Mouse (Mus musculus) heart, embryonic 16.5 days (tissue): ENCODE data around the gene Gm29094. TPM values are rescaled to one million over a fixed set of nuclear protein-coding genes. Genes with fewer than 3 reads are reported as not detected.
"Not testable (repeated sequence)": the region's sequence is repeated elsewhere in the genome, so short reads cannot be mapped to it uniquely, and the experiment has no call there.

Source experiments
- ATAC-seq: fragments of 200-750 bp; cut with Nextera tagmentation; replicated peaks from 2 replicates; pipeline ENCODE4 v1.8.0; 2017; ENCODE audit warnings: moderate number of reproducible peaks; ENCODE audit not compliant: insufficient read depth, low FRiP score; ENCODE audit errors: extremely low read depth
- H3K27ac ChIP-seq: fragments of 300-500 bp; sonication (generic); 2 replicates; pipeline ENCODE4 v1.5.1; 2014; ENCODE audit warnings: mild to moderate bottlenecking, low read length, control low read depth, moderate library complexity
- H3K27me3 ChIP-seq: fragments of 300-500 bp; sonication (generic); 2 replicates; pipeline ENCODE4 v1.6.1; 2014; ENCODE audit warnings: low read length, mixed read lengths; ENCODE audit not compliant: control insufficient read depth, insufficient read depth
- H3K36me3 ChIP-seq: fragments of 300-500 bp; sonication (generic); 2 replicates; pipeline ENCODE4 v1.6.1; 2014; ENCODE audit not compliant: control insufficient read depth, insufficient read depth
- H3K4me1 ChIP-seq: fragments of 300-500 bp; sonication (generic); 2 replicates; pipeline ENCODE4 v1.6.1; 2014; ENCODE audit warnings: low read length, mixed read lengths; ENCODE audit not compliant: control insufficient read depth, insufficient read depth
- H3K4me2 ChIP-seq: fragments of 300-500 bp; sonication (generic); 2 replicates; pipeline ENCODE4 v1.6.1; 2014; ENCODE audit warnings: low read depth, mild to moderate bottlenecking, control low read depth, low read length
- H3K4me3 ChIP-seq: fragments of 300-500 bp; sonication (generic); 2 replicates; pipeline ENCODE4 v1.5.1; 2014; ENCODE audit warnings: mild to moderate bottlenecking, control low read depth, low read length
- H3K9ac ChIP-seq: fragments of 300-500 bp; sonication (generic); 2 replicates; pipeline ENCODE4 v1.6.1; 2014; ENCODE audit warnings: low read length, control low read depth
- H3K9me3 ChIP-seq: fragments of 300-500 bp; sonication (generic); replicated peaks from 2 replicates; pipeline ENCODE4 v1.6.1; 2016; ENCODE audit warnings: low read length; ENCODE audit not compliant: control insufficient read depth
- WGBS: fragments of 180-500 bp; shearing (Covaris S2); extraction: QIAGEN DNeasy Blood & Tissue Kit; methylation state at CpG from one replicate; pipeline ENCODE4 v1.1.7; 2014; 5-methylcytosine and 5-hydroxymethylcytosine counted together
- polyA plus RNA-seq: library from polyadenylated mRNA; unstranded; fragments of >200 nt; fragmentation: Nextera tagmentation; extraction: Ambion mirVana; gene quantifications from 2 replicates; pipeline ENCODE4 v1.2.1, GENCODE M21; 2015

The Gm29094 gene
- polyA plus RNA-seq = 0.37 TPM in 1 of 2 replicates, not detected in the other

GRCm38 (mm10) chr9:89198969-89199416, at the start of gene Gm29094, which contains the start of gene Bcl2a1b:
Gene Gm29094, plus strand, starts transcription at chr9:89199379.
Gene Bcl2a1b, plus strand, starts transcription at chr9:89199209.
- H3K9ac ChIP-seq, H3K4me1 ChIP-seq, H3K27ac ChIP-seq, H3K4me2 ChIP-seq, ATAC-seq, H3K9me3 ChIP-seq, H3K27me3 ChIP-seq, H3K36me3 ChIP-seq, H3K4me3 ChIP-seq: not testable (repeated sequence)
- 63% methylated on average over 5 of the region's 5 CpGs for WGBS

GRCm38 (mm10) chr9:89172539-89172938, 26.6 kb upstream of the Gm29094 start:
- H3K36me3 ChIP-seq, H3K4me1 ChIP-seq, H3K27ac ChIP-seq, H3K9me3 ChIP-seq, H3K4me2 ChIP-seq, H3K9ac ChIP-seq, H3K27me3 ChIP-seq, ATAC-seq, H3K4me3 ChIP-seq: not testable (repeated sequence)

GRCm38 (mm10) chr9:89178833-89179232, 20.3 kb upstream of the Gm29094 start:
- H3K27me3 ChIP-seq, H3K4me3 ChIP-seq, H3K36me3 ChIP-seq, H3K27ac ChIP-seq, H3K4me1 ChIP-seq, H3K4me2 ChIP-seq, H3K9me3 ChIP-seq, ATAC-seq, H3K9ac ChIP-seq: not testable (repeated sequence)
- WGBS = 37% methylated on average over 2 of the region's 3 CpGs

- H3K4me3 ChIP-seq, H3K27me3 ChIP-seq, H3K27ac ChIP-seq, H3K4me2 ChIP-seq, H3K4me1 ChIP-seq, ATAC-seq, H3K9ac ChIP-seq, H3K36me3 ChIP-seq, H3K9me3 ChIP-seq: not testable (repeated sequence)
- WGBS = 80% methylated on average over 2 of the region's 4 CpGs
These were observed 19.7 kb upstream of the Gm29094 start for GRCm38 (mm10) chr9:89179469-89179868.

- not testable (repeated sequence) for H3K4me1 ChIP-seq, H3K9ac ChIP-seq, H3K27ac ChIP-seq, H3K4me3 ChIP-seq, H3K4me2 ChIP-seq, ATAC-seq, H3K27me3 ChIP-seq, H3K9me3 ChIP-seq, H3K36me3 ChIP-seq
- WGBS = 69% methylated on average over 15 of the region's 15 CpGs
These were observed 12.2 kb upstream of the Gm29094 start for GRCm38 (mm10) chr9:89187006-89187405.

GRCm38 (mm10) chr9:89195483-89195882, 3.7 kb upstream of the Gm29094 start:
- not testable (repeated sequence) for H3K27me3 ChIP-seq, H3K4me3 ChIP-seq, ATAC-seq, H3K4me1 ChIP-seq, H3K36me3 ChIP-seq, H3K27ac ChIP-seq, H3K9me3 ChIP-seq, H3K4me2 ChIP-seq, H3K9ac ChIP-seq

GRCm38 (mm10) chr9:89197509-89197908, 1.7 kb upstream of the Gm29094 start:
- not testable (repeated sequence) for H3K4me2 ChIP-seq, H3K4me1 ChIP-seq

GRCm38 (mm10) chr9:89198349-89198748, 830 bp upstream of the Gm29094 start:
- H3K27me3 ChIP-seq, ATAC-seq: not testable (repeated sequence)
- 77% methylated on average over 3 of the region's 3 CpGs for WGBS

More at GRCm38 (mm10) chr9:89197509-89197908, 1.7 kb upstream of the Gm29094 start:
- WGBS = no CpG with 5 or more reads among the region's 1 CpGs
- not testable (repeated sequence) for ATAC-seq, H3K27ac ChIP-seq, H3K9ac ChIP-seq, H3K9me3 ChIP-seq, H3K36me3 ChIP-seq, H3K4me3 ChIP-seq, H3K27me3 ChIP-seq

GRCm38 (mm10) chr9:89202256-89202655, 3.1 kb downstream of the Gm29094 start:
- ATAC-seq, H3K27ac ChIP-seq, H3K9ac ChIP-seq, H3K4me1 ChIP-seq, H3K27me3 ChIP-seq, H3K9me3 ChIP-seq, H3K4me3 ChIP-seq, H3K36me3 ChIP-seq, H3K4me2 ChIP-seq: not testable (repeated sequence)

More at GRCm38 (mm10) chr9:89198349-89198748, 830 bp upstream of the Gm29094 start:
- not testable (repeated sequence) for H3K9me3 ChIP-seq, H3K4me1 ChIP-seq, H3K27ac ChIP-seq, H3K4me3 ChIP-seq, H3K4me2 ChIP-seq, H3K36me3 ChIP-seq, H3K9ac ChIP-seq

GRCm38 (mm10) chr9:89208939-89209338, 9.8 kb downstream of the Gm29094 start:
- not testable (repeated sequence) for H3K9ac ChIP-seq, H3K27ac ChIP-seq, H3K9me3 ChIP-seq, H3K4me3 ChIP-seq, ATAC-seq, H3K27me3 ChIP-seq, H3K36me3 ChIP-seq, H3K4me2 ChIP-seq, H3K4me1 ChIP-seq
- WGBS = 47% methylated on average over 1 of the region's 1 CpGs
